Mouse (Mus musculus) MEL (cell line): Measurements from ENCODE around the gene Doc2g. TPM values are rescaled to one million over a fixed set of nuclear protein-coding genes. Genes with fewer than 3 reads are reported as not detected.

Experiments used
- DNase-seq: peaks from one replicate; pipeline ENCODE4 v3.0.0; 2011; ENCODE audit warnings: low read depth, low spot score
- H3K27ac ChIP-seq: 2 replicates; pipeline ENCODE4 v1.5.1; 2012; ENCODE audit warnings: low read depth, mild to moderate bottlenecking, control low read depth, low read length, moderate library complexity; ENCODE audit not compliant: control insufficient read depth
- H3K27me3 ChIP-seq, 2 experiments: fragments of 150-350 bp in 1 of 2; sonication (generic) in 1 of 2; 2 replicates each; pipeline ENCODE4 v1.6.1; 2012; ENCODE audit warnings: low read length in 2 of 2, mild to moderate bottlenecking in 2 of 2, improper control_type of control experiment in 1 of 2, moderate library complexity in 1 of 2; ENCODE audit not compliant: insufficient read depth in 2 of 2, control insufficient read depth in 1 of 2
- H3K36me3 ChIP-seq, 2 experiments: 2 replicates each; pipeline ENCODE4 v1.6.1; 2012 to 2014; ENCODE audit warnings: low read length in 2 of 2, improper control_type of control experiment in 1 of 2, inconsistent platforms in 1 of 2, mild to moderate bottlenecking in 1 of 2; ENCODE audit not compliant: insufficient read depth in 2 of 2, control insufficient read depth in 1 of 2
- H3K4me1 ChIP-seq, 2 experiments: fragments of 150-350 bp in 1 of 2; sonication (generic) in 1 of 2; 2 replicates each; pipeline ENCODE4 v1.6.1; 2012; ENCODE audit warnings: low read length in 2 of 2, improper control_type of control experiment in 1 of 2, mild to moderate bottlenecking in 1 of 2; ENCODE audit not compliant: insufficient read depth in 2 of 2, control insufficient read depth in 1 of 2
- H3K4me3 ChIP-seq, 2 experiments: fragments of 150-350 bp in 1 of 2; sonication (generic) in 1 of 2; 2 replicates each; pipeline ENCODE4 v1.5.1; 2012; ENCODE audit warnings: low read depth in 2 of 2, low read length in 2 of 2, mild to moderate bottlenecking in 2 of 2, moderate library complexity in 2 of 2, control low read depth in 1 of 2, improper control_type of control experiment in 1 of 2; ENCODE audit not compliant: control insufficient read depth in 1 of 2, insufficient read depth in 1 of 2
- H3K79me2 ChIP-seq: 2 replicates; pipeline ENCODE4 v1.6.1; 2012; ENCODE audit warnings: mild to moderate bottlenecking, low read length, moderate library complexity; ENCODE audit not compliant: control insufficient read depth, poor library complexity, insufficient read depth
- H3K9ac ChIP-seq: 2 replicates; pipeline ENCODE4 v1.6.1; 2012; ENCODE audit warnings: low read depth, mild to moderate bottlenecking, control low read depth, low read length, moderate library complexity; ENCODE audit not compliant: control insufficient read depth, poor library complexity, severe bottlenecking
- H3K9me3 ChIP-seq: fragments of 150-350 bp; sonication (generic); replicated peaks from 2 replicates; pipeline ENCODE4 v1.6.1; 2012; ENCODE audit warnings: mild to moderate bottlenecking, low read length, improper control_type of control experiment, moderate library complexity; ENCODE audit not compliant: insufficient read depth
- CHD2 ChIP-seq: IDR thresholded peaks from 2 replicates; pipeline ENCODE4 v1.6.1; 2011; ENCODE audit warnings: low read length, improper control_type of control experiment
- CTCF ChIP-seq, 3 experiments: IDR thresholded peaks in 2 of 3; conservative IDR thresholded peaks in 1 of 3; 2 replicates each; pipeline ENCODE4 v1.5.1; 2011 to 2012; ENCODE audit warnings: low read length in 3 of 3, low read depth in 2 of 3, mild to moderate bottlenecking in 2 of 3, improper control_type of control experiment in 1 of 3, inconsistent platforms in 1 of 3, mixed read lengths in 1 of 3, moderate library complexity in 1 of 3; ENCODE audit not compliant: control insufficient read depth in 1 of 3, insufficient read depth in 1 of 3, poor library complexity in 1 of 3, severe bottlenecking in 1 of 3
- ELF1 ChIP-seq: IDR thresholded peaks from 2 replicates; pipeline ENCODE4 v1.6.1; 2014; ENCODE audit warnings: low read depth, mild to moderate bottlenecking, inconsistent platforms, low read length, improper control_type of control experiment, moderate library complexity
- EP300 ChIP-seq, 2 experiments: IDR thresholded peaks; 2 replicates each; pipeline ENCODE4 v1.6.1; 2011; ENCODE audit warnings: improper control_type of control experiment in 2 of 2, low read length in 2 of 2, low read depth in 1 of 2, mild to moderate bottlenecking in 1 of 2
- ETS1 ChIP-seq: IDR thresholded peaks from 2 replicates; pipeline ENCODE4 v1.6.1; 2012; ENCODE audit warnings: low read depth, mild to moderate bottlenecking, inconsistent platforms, low read length, improper control_type of control experiment, moderate library complexity
- GABPA ChIP-seq: IDR thresholded peaks from 2 replicates; pipeline ENCODE4 v1.6.1; 2012; ENCODE audit warnings: low read depth, mild to moderate bottlenecking, inconsistent platforms, low read length, improper control_type of control experiment, moderate library complexity
- JUND ChIP-seq: IDR thresholded peaks from 2 replicates; pipeline ENCODE4 v1.6.1; 2011; ENCODE audit warnings: low read depth, mild to moderate bottlenecking, improper control_type of control experiment, low read length
- KAT2A ChIP-seq: conservative IDR thresholded peaks from 2 replicates; pipeline ENCODE4 v1.6.1; 2012; ENCODE audit warnings: low read depth, low read length, improper control_type of control experiment, inconsistent platforms
- MAFK ChIP-seq: IDR thresholded peaks from 2 replicates; pipeline ENCODE4 v1.6.1; 2011; ENCODE audit warnings: low read depth, mild to moderate bottlenecking, low read length, improper control_type of control experiment, borderline replicate concordance
- MAX ChIP-seq: IDR thresholded peaks from 2 replicates; pipeline ENCODE4 v1.6.1; 2011; ENCODE audit warnings: low read length, improper control_type of control experiment
- MEF2A ChIP-seq: IDR thresholded peaks from 2 replicates; pipeline ENCODE4 v1.6.1; 2014; ENCODE audit warnings: low read depth, mild to moderate bottlenecking, inconsistent platforms, low read length, improper control_type of control experiment; ENCODE audit not compliant: poor library complexity, insufficient replicate concordance, severe bottlenecking; ENCODE audit errors: extremely low read depth
- MXI1 ChIP-seq: IDR thresholded peaks from 2 replicates; pipeline ENCODE4 v1.6.1; 2011; ENCODE audit warnings: mild to moderate bottlenecking, low read depth, low read length, improper control_type of control experiment
- MYB ChIP-seq: IDR thresholded peaks from 2 replicates; pipeline ENCODE4 v1.6.1; 2011; ENCODE audit warnings: mild to moderate bottlenecking, low read depth, low read length, improper control_type of control experiment
- MYC ChIP-seq: IDR thresholded peaks from 2 replicates; pipeline ENCODE4 v1.6.1; 2011; ENCODE audit warnings: low read depth, mild to moderate bottlenecking, low read length, improper control_type of control experiment, moderate library complexity
- NRF1 ChIP-seq: IDR thresholded peaks from 2 replicates; pipeline ENCODE4 v1.6.1; 2014; ENCODE audit warnings: low read depth, mild to moderate bottlenecking, inconsistent platforms, low read length, improper control_type of control experiment, moderate library complexity; ENCODE audit not compliant: poor library complexity, insufficient read depth, severe bottlenecking
- POLR2AphosphoS2 ChIP-seq: IDR thresholded peaks from 2 replicates; pipeline ENCODE4 v1.6.1; 2011; ENCODE audit warnings: low read length, improper control_type of control experiment
- POLR2AphosphoS5 ChIP-seq: IDR thresholded peaks from 2 replicates; pipeline ENCODE4 v1.6.1; 2012; ENCODE audit warnings: low read depth, borderline replicate concordance, mild to moderate bottlenecking, inconsistent platforms, low read length, moderate library complexity, mixed read lengths
- RAD21 ChIP-seq: IDR thresholded peaks from 2 replicates; pipeline ENCODE4 v1.6.1; 2011; ENCODE audit warnings: mild to moderate bottlenecking, low read depth, low read length, improper control_type of control experiment
- TBP ChIP-seq: IDR thresholded peaks from 2 replicates; pipeline ENCODE4 v1.8.0; 2011; ENCODE audit warnings: low read depth, low read length, improper control_type of control experiment
- TCF12 ChIP-seq: IDR thresholded peaks from 2 replicates; pipeline ENCODE4 v1.6.1; 2014; ENCODE audit warnings: low read depth, mild to moderate bottlenecking, inconsistent platforms, low read length, improper control_type of control experiment, moderate library complexity
- UBTF ChIP-seq: IDR thresholded peaks from 2 replicates; pipeline ENCODE4 v1.6.1; 2012; ENCODE audit warnings: low read depth, mild to moderate bottlenecking, inconsistent platforms, low read length, improper control_type of control experiment, moderate library complexity, borderline replicate concordance; ENCODE audit not compliant: insufficient read depth
- USF1 ChIP-seq: IDR thresholded peaks from 2 replicates; pipeline ENCODE4 v1.6.1; 2014; ENCODE audit warnings: low read depth, mild to moderate bottlenecking, inconsistent platforms, low read length, improper control_type of control experiment, moderate library complexity
- USF2 ChIP-seq, 2 experiments: IDR thresholded peaks; 2 replicates each; pipeline ENCODE4 v1.6.1; 2011 to 2012; ENCODE audit warnings: improper control_type of control experiment in 2 of 2, low read length in 2 of 2, borderline replicate concordance in 1 of 2, inconsistent platforms in 1 of 2, low read depth in 1 of 2, mild to moderate bottlenecking in 1 of 2; ENCODE audit not compliant: insufficient read depth in 1 of 2
- ZC3H11A ChIP-seq: IDR thresholded peaks from 2 replicates; pipeline ENCODE4 v1.6.1; 2012; ENCODE audit warnings: low read depth, mild to moderate bottlenecking, inconsistent platforms, low read length, improper control_type of control experiment
- ZKSCAN1 ChIP-seq: IDR thresholded peaks from 2 replicates; pipeline ENCODE4 v1.6.1; 2012; ENCODE audit warnings: low read depth, mild to moderate bottlenecking, inconsistent platforms, low read length, improper control_type of control experiment, moderate library complexity
- ZNF384 ChIP-seq: IDR thresholded peaks from 2 replicates; pipeline ENCODE4 v1.6.1; 2012; ENCODE audit warnings: low read depth, mild to moderate bottlenecking, inconsistent platforms, low read length, improper control_type of control experiment
- polyA plus RNA-seq, 2 experiments: library from polyadenylated mRNA; stranded (reverse) in 1 of 2; unstranded in 1 of 2; fragments of >175 nt in 1 of 2; fragments of >200 nt in 1 of 2; gene quantifications; 2 replicates each; pipeline versions ENCODE4 v1.2.1 to v1.2.4; 2012; ENCODE audit warnings: low replicate concordance in 2 of 2, low read depth in 1 of 2; ENCODE audit not compliant: insufficient read length in 2 of 2, insufficient read depth in 1 of 2, missing spikeins in 1 of 2
- total RNA-seq: library from RNA; depleted of rRNA; stranded (reverse); fragments of 300-350 nt; gene quantifications from 2 replicates; pipeline ENCODE4 v1.2.3, GENCODE M21; 2012

Gene Doc2g
- total and polyA plus RNA-seq, 3 experiments: 9.9 to 16.0 TPM; not detected in 1

GRCm38 (mm10) chr19:3980917-3981316 is 22.2 kb upstream of the Doc2g start:
- Histone ChIP-seq H3K9ac (no peak overlapping the region), H3K27me3 (no peaks in the 10 kb centered on the region; a peak in 1 of 4 replicates)
- DNase-seq: no peak
- TF ChIP-seq UBTF (no peak), MEF2A (no peak), POLR2AphosphoS5 (no peak), USF2 (IDR thresholded peaks at IDR 0.05; ENCODE audit: borderline replicate concordance in 1 of 2, insufficient read depth in 1 of 2, low read depth in 1 of 2, low read length in 2 of 2) (no peak), TBP (no peak), MAX (no peak), POLR2AphosphoS2 (no peak), CTCF (IDR thresholded peaks at IDR 0.05 in 2 of 3, conservative IDR thresholded peaks at IDR 0.05 in 1 of 3; ENCODE audit: control insufficient read depth in 1 of 3, insufficient read depth in 1 of 3, low read depth in 2 of 3, low read length in 3 of 3, poor library complexity in 1 of 3, severe bottlenecking in 1 of 3) (no peak), USF1 (no peak), KAT2A (no peak)
- TF ChIP-seq, all 39 proteins: peak for 0
- Histone ChIP-seq H3K9me3 (no peaks in the 10 kb centered on the region), H3K79me2 (no peaks in the 10 kb centered on the region), H3K4me3 (no peak overlapping the region), H3K27ac (no peak overlapping the region), H3K4me1 (no peaks in the 10 kb centered on the region), H3K36me3 (no peaks in the 10 kb centered on the region)

DNA sequence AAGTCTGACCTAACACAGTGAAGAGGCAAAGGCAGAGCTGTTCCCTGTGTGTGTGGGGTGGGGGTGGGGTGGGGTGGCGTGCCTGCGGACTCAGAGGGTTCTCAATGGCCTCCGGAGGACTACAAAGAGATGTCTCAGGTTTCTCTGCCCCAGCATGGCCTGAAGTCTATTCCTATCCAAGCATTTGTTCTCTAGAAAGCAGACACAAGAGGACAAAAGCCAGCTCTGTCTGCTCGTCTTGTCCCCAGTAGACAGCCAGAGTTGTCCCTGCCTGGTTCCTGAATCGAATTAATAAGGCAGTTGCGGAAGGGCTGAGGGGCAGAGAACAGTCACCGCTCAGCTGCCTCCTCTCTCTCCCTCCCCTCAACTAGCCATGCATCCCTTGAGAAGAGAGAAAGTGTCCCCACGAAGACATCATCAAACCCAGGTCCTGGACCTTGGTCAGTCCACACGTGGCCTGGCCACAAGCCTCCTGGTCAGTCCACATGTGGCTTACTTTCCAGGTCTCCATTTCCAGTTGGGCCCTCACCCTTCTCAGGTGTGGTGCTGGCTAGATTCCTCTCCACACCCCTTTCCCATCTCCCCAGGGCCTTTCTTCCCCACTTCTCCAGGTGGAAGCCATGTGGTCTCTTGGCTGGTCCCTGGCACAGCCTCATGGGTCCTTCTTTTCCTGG is 19.4 kb upstream of the Doc2g start:
- no peak for DNase-seq
- Histone ChIP-seq H3K27me3 (no peaks in the 10 kb centered on the region; a peak in 1 of 4 replicates), H3K27ac (no peak overlapping the region), H3K9me3 (no peaks in the 10 kb centered on the region), H3K79me2 (no peaks in the 10 kb centered on the region), H3K4me1 (peaks cover 0 to 8% of the 10 kb centered on the region in 2 experiments; a peak in 2 of 4 replicates), H3K9ac (no peak overlapping the region), H3K4me3 (no peak overlapping the region), H3K36me3 (no peaks in the 10 kb centered on the region; a peak in 1 of 4 replicates)
- TF ChIP-seq MYC (no peak), JUND (no peak), ZC3H11A (no peak), MXI1 (no peak), MYB (no peak), KAT2A (no peak), CHD2 (no peak), TCF12 (no peak), ELF1 (no peak), GABPA (no peak), MAX (no peak), NRF1 (no peak), EP300 (IDR thresholded peaks at IDR 0.05; ENCODE audit: low read depth in 1 of 2, low read length in 2 of 2) (no peak), MEF2A (no peak), ZNF384 (no peak), ZKSCAN1 (no peak), RAD21 (no peak), ETS1 (no peak), MAFK (no peak), TBP (no peak)
